Mouse (Mus musculus) forebrain, embryonic 11.5 days (tissue): ENCODE measurements around the gene Resp18. TPM values are rescaled to one million over a fixed set of nuclear protein-coding genes. Genes with fewer than 3 reads are reported as not detected.

Source experiments
- ATAC-seq: fragments of 200-750 bp; cut with Nextera tagmentation; replicated peaks from 2 replicates; pipeline ENCODE4 v1.8.0; 2017; ENCODE audit warnings: moderate TSS enrichment; ENCODE audit not compliant: low FRiP score
- DNase-seq: peaks from one replicate; pipeline ENCODE4 v3.0.0-alpha.2; 2017; ENCODE audit warnings: low spot score
- H3K27ac ChIP-seq: fragments of 300-500 bp; sonication (generic); 2 replicates; pipeline ENCODE4 v1.5.1; 2014; ENCODE audit warnings: low read depth, low read length
- H3K27me3 ChIP-seq: fragments of 300-500 bp; sonication (generic); 2 replicates; pipeline ENCODE4 v1.6.1; 2014; ENCODE audit warnings: mild to moderate bottlenecking, low read length, mixed read lengths; ENCODE audit not compliant: control insufficient read depth, insufficient read depth
- H3K36me3 ChIP-seq: fragments of 300-500 bp; sonication (generic); 2 replicates; pipeline ENCODE4 v1.6.1; 2014; ENCODE audit warnings: mild to moderate bottlenecking, low read length, moderate library complexity, mixed read lengths; ENCODE audit not compliant: control insufficient read depth, insufficient read depth
- H3K4me1 ChIP-seq: fragments of 300-500 bp; sonication (generic); replicated peaks from 2 replicates; pipeline ENCODE4 v1.6.1; 2014; ENCODE audit warnings: low read length, mixed read lengths; ENCODE audit not compliant: control insufficient read depth, insufficient read depth
- H3K4me2 ChIP-seq: fragments of 300-500 bp; sonication (generic); 2 replicates; pipeline ENCODE4 v1.6.1; 2014; ENCODE audit warnings: low read depth, mild to moderate bottlenecking, low read length, moderate library complexity, mixed read lengths; ENCODE audit not compliant: severe bottlenecking
- H3K4me3 ChIP-seq: fragments of 300-500 bp; sonication (generic); 2 replicates; pipeline ENCODE4 v1.5.1; 2014; ENCODE audit warnings: low read depth, low read length
- H3K9ac ChIP-seq: fragments of 300-500 bp; sonication (generic); 2 replicates; pipeline ENCODE4 v1.6.1; 2014; ENCODE audit warnings: low read length
- H3K9me3 ChIP-seq: fragments of 300-500 bp; sonication (generic); 2 replicates; pipeline ENCODE4 v1.6.1; 2016; ENCODE audit warnings: low read length, mixed read lengths; ENCODE audit not compliant: control insufficient read depth
- WGBS: fragments of 180-500 bp; shearing (Covaris S2); extraction: QIAGEN DNeasy Blood & Tissue Kit; methylation state at CpG from one replicate; pipeline ENCODE4 v1.1.7; 2014; 5-methylcytosine and 5-hydroxymethylcytosine counted together
- polyA plus RNA-seq: library from polyadenylated mRNA; unstranded; fragments of >200 nt; fragmentation: Nextera tagmentation; extraction: Ambion mirVana; gene quantifications from 2 replicates; pipeline ENCODE4 v1.2.1, GENCODE M21; 2014

Resp18 gene
- polyA plus RNA-seq, 1 experiment from 2014 or later, result 15.8 TPM

- peaks cover 26% of the 10 kb centered on the region for H3K27me3 ChIP-seq
- ATAC-seq (no peak), DNase-seq (no peak)
Measured at GRCm38 (mm10) chr1:75261278-75261677, 16.9 kb downstream of the Resp18 start.

GRCm38 (mm10) chr1:75255516-75256046 is 22.6 kb downstream of the Resp18 start:
- ATAC-seq, result no peak
- Histone ChIP-seq H3K4me2 (no peak overlapping the region), H3K9me3 (no peaks in the 10 kb centered on the region), H3K36me3 (no peaks in the 10 kb centered on the region), H3K27me3 (peaks cover 2% of the 10 kb centered on the region; the same call in 1 of the 2 replicates), H3K9ac (no peak overlapping the region), H3K27ac (no peak overlapping the region), H3K4me3 (no peak overlapping the region), H3K4me1 (no peaks in the 10 kb centered on the region)
- no peak for DNase-seq
- 78% methylated on average over 10 of the region's 10 CpGs for WGBS

More at GRCm38 (mm10) chr1:75261278-75261677, 16.9 kb downstream of the Resp18 start:
- Histone ChIP-seq H3K9me3 (no peaks in the 10 kb centered on the region), H3K4me1 (no peaks in the 10 kb centered on the region), H3K27ac (no peak overlapping the region), H3K4me3 (no peak overlapping the region), H3K36me3 (no peaks in the 10 kb centered on the region), H3K4me2 (no peak overlapping the region), H3K9ac (no peak overlapping the region)

DNA sequence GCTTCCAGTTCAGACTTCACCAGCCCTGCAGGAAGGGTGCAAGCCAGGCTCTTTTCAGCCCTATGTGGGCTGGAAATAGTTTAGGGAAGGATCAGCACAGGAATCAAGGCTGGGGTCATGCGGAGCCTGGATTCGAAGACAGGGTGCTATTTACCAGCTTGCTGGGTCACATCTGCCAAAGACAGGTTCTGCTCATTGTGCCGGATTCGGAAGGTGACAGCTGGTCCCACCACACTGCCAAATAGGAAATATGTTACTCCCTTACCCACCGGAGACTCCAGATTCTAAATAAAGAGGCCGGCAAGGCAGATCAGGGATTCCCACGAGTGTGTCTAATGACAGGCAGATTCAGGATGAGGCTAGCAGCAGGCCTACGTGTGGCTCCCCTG is 23.6 kb downstream of the Resp18 start:
- Histone ChIP-seq H3K36me3 (no peaks in the 10 kb centered on the region), H3K9ac (no peak overlapping the region; the same call in 1 of the 2 replicates), H3K4me3 (no peak overlapping the region), H3K27ac (no peak overlapping the region), H3K4me2 (no peak overlapping the region), H3K9me3 (no peaks in the 10 kb centered on the region), H3K4me1 (no peaks in the 10 kb centered on the region), H3K27me3 (peaks cover 2% of the 10 kb centered on the region; the same call in 1 of the 2 replicates)
- ATAC-seq (no peak), DNase-seq (no peak)
- WGBS, result 76% methylated on average over 8 of the region's 8 CpGs

DNA sequence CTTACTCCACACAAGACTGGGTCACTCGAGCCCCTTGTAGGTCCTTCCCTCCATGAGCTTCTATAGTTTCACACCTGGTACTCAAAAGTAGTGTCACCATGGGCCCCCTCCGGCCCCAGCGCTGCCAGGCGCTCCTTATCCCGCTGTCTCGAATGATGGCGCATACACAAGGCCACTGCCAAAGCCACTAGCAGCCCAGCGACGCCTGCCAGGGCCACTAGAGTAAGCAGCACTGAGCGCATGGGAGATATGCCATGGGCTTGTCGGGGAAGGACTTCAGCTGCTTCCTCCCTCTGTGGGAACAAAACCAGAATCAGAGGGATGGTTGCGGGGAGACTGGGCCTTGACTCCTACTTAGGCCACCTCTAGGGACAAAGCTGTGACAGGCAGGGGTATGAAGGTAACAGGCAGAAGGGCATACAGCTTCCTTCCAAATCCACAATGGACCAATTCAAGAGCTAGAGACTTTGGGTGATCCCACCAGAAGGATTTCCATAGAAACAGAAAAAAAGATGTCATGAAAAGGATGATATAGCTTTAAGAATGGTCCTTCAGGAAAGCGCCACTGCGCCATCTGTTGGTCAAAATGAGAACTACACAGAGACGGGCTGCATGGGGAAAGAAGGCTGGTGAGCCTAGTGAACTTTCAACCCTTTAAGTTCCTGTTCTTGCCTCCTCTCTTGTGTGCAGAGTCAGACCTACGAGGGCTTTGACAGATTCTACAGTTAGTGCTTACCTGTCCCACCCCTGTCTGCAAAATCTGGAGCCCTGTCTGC is 24.2 kb downstream of the Resp18 start:
- Histone ChIP-seq H3K4me1 (no peaks in the 10 kb centered on the region), H3K4me3 (no peak overlapping the region), H3K4me2 (no peak overlapping the region), H3K27me3 (peaks cover 2% of the 10 kb centered on the region; the same call in 1 of the 2 replicates), H3K9me3 (no peaks in the 10 kb centered on the region), H3K9ac (no peak overlapping the region; the same call in 1 of the 2 replicates), H3K27ac (no peak overlapping the region), H3K36me3 (no peaks in the 10 kb centered on the region)
- 63% methylated on average over 16 of the region's 16 CpGs for WGBS
- ATAC-seq, result no peak
- DNase-seq, result peak; percentile 85

GRCm38 (mm10) chr1:75253029-75253428 is 25.2 kb downstream of the Resp18 start:
- WGBS, result 76% methylated on average over 16 of the region's 16 CpGs
- Histone ChIP-seq H3K4me1 (no peaks in the 10 kb centered on the region), H3K4me3 (no peak overlapping the region), H3K9me3 (no peaks in the 10 kb centered on the region), H3K36me3 (no peaks in the 10 kb centered on the region), H3K27ac (no peak overlapping the region), H3K4me2 (no peak overlapping the region), H3K27me3 (peaks cover 2% of the 10 kb centered on the region; the same call in 1 of the 2 replicates), H3K9ac (no peak overlapping the region)
- ATAC-seq, result no peak
- no peak for DNase-seq

DNA sequence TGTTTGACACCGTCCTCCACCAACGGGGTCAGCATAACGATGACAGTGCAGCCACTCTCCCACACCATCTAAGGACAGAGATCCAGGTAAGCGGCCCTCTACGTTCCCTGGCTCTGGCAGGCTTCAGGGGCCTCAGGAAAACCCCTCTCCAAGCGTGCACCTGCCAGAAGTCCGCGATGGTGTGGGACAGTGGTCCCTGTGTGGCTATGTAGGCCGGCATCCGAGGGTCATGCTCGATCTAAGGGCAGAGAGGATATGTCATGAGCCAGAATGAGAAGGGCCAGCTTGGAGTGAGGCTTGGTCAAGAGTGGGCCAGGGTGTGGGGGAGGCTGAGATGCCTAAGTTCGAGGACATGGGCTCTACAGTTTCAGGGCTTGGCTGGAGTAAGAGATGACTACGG is 25.9 kb downstream of the Resp18 start:
- DNase-seq (no peak), ATAC-seq (no peak)
- Histone ChIP-seq H3K4me1 (no peaks in the 10 kb centered on the region), H3K4me3 (no peak overlapping the region), H3K9ac (no peak overlapping the region), H3K27ac (no peak overlapping the region), H3K9me3 (no peaks in the 10 kb centered on the region), H3K36me3 (no peaks in the 10 kb centered on the region), H3K27me3 (peaks cover 2% of the 10 kb centered on the region; the same call in 1 of the 2 replicates), H3K4me2 (no peak overlapping the region)
- 73% methylated on average over 13 of the region's 13 CpGs for WGBS

GRCm38 (mm10) chr1:75251112-75251970 is 26.9 kb downstream of the Resp18 start:
- DNase-seq, result peak; percentile 87
- peak; percentile 67 for ATAC-seq
- no peaks in the 10 kb centered on the region for H3K36me3 ChIP-seq
- H3K27ac ChIP-seq, result no peak overlapping the region
- peak overlapping the region; percentile 12; the same call in 1 of the 2 replicates for H3K4me3 ChIP-seq
- 6% methylated on average over 22 of the region's 22 CpGs for WGBS
- H3K4me2 ChIP-seq, result peak overlapping the region; percentile 40
- H3K27me3 ChIP-seq, result peaks cover 2% of the 10 kb centered on the region; the same call in 1 of the 2 replicates
- H3K4me1 ChIP-seq, result no peaks in the 10 kb centered on the region
- H3K9ac ChIP-seq, result no peak overlapping the region; the same call in 1 of the 2 replicates
- H3K9me3 ChIP-seq, result no peaks in the 10 kb centered on the region

- Histone ChIP-seq H3K27ac (no peak overlapping the region), H3K4me2 (no peak overlapping the region), H3K9ac (no peak overlapping the region), H3K27me3 (peaks cover 2% of the 10 kb centered on the region; the same call in 1 of the 2 replicates), H3K4me3 (no peak overlapping the region), H3K9me3 (no peaks in the 10 kb centered on the region), H3K36me3 (no peaks in the 10 kb centered on the region), H3K4me1 (no peaks in the 10 kb centered on the region)
- ATAC-seq (no peak), DNase-seq (no peak)
- WGBS, result 58% methylated on average over 3 of the region's 3 CpGs
Measured at GRCm38 (mm10) chr1:75250498-75250897, 27.7 kb downstream of the Resp18 start.
